Mouse (Mus musculus) skeletal muscle tissue, adult 2 months (tissue): ENCODE results near the gene Ak5.

Experiments
- DNase-seq: peaks from one replicate; pipeline ENCODE4 v3.0.0-alpha.2; 2012; ENCODE audit warnings: low read depth, low spot score

Gene Ak5

DNA sequence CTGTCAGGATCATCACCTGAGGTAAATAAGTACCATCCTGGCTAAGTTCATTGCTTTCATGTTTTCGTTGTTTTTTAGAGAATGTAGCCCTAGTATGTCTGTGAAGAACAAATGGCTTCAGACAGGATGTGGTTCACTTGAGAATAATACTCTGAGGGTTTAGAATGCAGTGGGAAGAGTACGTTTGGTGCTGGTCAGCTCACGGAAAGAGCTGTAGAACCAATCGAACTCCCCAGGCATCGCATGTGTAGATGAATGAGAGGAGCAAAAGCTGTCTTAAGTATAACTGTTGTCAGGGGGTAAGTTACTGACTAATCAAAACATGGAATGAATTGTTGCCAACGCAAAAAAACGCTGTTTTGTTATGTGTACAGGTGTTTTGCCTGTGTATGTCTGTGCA is 235.5 kb downstream of the Ak5 start:
- DNase-seq, result no peak

DNA sequence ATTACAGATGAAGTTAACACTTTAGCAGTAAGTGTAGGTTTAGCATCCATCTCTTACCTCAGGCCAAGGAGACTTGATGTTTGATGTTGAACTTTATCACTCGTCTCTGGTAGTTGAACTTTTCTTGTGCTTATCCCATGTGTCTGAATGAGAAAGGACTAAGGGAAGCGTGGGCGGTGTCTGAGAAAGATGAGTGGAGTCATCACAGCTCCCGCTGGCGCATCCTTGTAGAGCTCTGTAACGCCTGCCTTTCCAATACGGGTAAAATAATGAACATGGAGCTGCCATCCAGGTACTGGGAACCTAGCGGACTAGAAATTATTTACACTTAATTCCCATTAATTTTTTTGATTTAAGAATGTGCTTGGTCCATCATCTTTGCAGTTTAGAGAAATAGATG is 239.2 kb downstream of the Ak5 start:
- no peak for DNase-seq
